Mouse (Mus musculus): ENCODE measurements around the gene Ccer2. TPM values are rescaled to one million over a fixed set of nuclear protein-coding genes. Genes with fewer than 3 reads are reported as not detected.
A peak's percentile ranks its signal among the peaks of the same experiment; 100 is the strongest.

Ccer2 gene
- polyA plus RNA-seq, 1 experiment = 0.16 TPM

DNA sequence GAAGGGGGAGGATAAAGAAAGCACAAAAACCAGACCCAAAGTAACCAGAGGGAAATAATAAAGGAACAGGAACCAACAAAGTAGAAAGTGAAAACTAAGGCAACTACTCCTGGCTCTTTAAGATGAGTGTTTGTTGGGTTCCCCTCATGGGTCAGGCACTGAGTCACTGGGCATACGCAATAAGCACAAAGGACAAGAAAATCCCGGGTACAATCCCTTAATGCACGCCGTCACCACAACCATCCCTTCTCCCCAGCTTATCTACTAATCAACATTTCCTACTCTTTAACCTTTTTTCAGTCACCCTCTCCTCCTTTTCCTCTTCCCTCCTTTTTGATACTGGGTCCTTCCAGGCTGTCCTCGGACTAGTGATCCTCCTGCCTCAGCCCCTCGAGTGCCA is 9.2 kb downstream of the Ccer2 start:
- no peak for DNase-seq
- peaks cover 11% of the 10 kb centered on the region for H3K36me3 ChIP-seq (ENCODE audit: control insufficient read depth, insufficient read depth, low read length)
- WGBS = 78% methylated on average over 6 of the region's 6 CpGs
- H3K4me3 ChIP-seq (ENCODE audit: control insufficient read depth, insufficient read depth, low read length) = no peak overlapping the region
- no peak overlapping the region for H3K27ac ChIP-seq (ENCODE audit: control insufficient read depth, insufficient read depth, low read length)
- H3K4me1 ChIP-seq (replicated peaks; ENCODE audit: control insufficient read depth, insufficient read depth, low read length) = peaks cover 16% of the 10 kb centered on the region
- no peaks in the 10 kb centered on the region for H3K27me3 ChIP-seq (ENCODE audit: control insufficient read depth, insufficient read depth, low read length)
- TF ChIP-seq CTCF (IDR thresholded peaks at IDR 0.05; ENCODE audit: borderline replicate concordance, control insufficient read depth, extremely low read depth, insufficient read depth, low read length, poor library complexity) (no peak), POLR2A (IDR thresholded peaks at IDR 0.05; ENCODE audit: control insufficient read depth, extremely low read depth, insufficient read depth, low read length, poor library complexity) (no peak)

DNA sequence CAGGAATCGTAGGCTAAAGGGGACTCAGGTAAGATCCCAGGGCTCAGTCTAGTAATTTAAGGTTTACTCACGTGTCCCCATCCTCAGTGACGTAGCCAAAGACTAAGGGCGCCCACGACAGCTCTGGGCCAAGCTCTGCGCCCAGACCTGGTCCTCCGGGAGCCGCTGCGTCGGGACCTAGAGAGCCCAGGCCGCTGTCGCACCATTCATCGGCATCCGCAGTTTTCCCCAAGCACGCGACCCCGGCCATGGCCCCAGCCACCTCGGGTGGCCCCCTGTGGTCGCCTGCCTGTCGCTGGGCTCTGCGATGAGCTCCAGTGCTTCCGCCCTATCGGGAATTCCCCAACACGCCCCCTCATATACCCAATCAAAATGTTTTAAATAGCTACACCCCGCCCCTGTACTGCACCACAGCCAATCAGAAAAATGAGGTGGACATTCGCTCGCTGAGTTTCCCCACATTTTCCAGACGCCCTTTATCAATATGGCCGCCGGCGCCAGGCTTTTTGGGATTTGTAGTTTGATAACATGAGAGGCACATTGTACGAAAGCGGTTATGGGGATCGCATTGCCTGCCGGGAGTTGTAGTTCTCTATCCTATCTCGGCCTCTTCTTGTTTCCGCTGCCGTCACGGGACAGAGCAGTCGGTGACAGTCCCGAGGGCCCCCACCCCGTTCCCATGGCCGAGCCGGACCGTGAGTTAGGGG is 10.4 kb downstream of the Ccer2 start, which contains the start of gene Sirt2:
Sirt2 (plus strand) TSS at position 563 of the 707 bp plus-strand sequence.
- peaks cover 5% of the 10 kb centered on the region for H3K36me3 ChIP-seq (ENCODE audit: control insufficient read depth, insufficient read depth, low read length)
- peaks cover 16% of the 10 kb centered on the region for H3K4me1 ChIP-seq (replicated peaks; ENCODE audit: control insufficient read depth, insufficient read depth, low read length)
- no peaks in the 10 kb centered on the region for H3K27me3 ChIP-seq (ENCODE audit: control insufficient read depth, insufficient read depth, low read length)
- peak; percentile 96 for DNase-seq
- 0% methylated on average over 45 of the region's 45 CpGs for WGBS
- no peak within 1 kb of the TSS for H3K27ac ChIP-seq (ENCODE audit: control insufficient read depth, insufficient read depth, low read length)
- peak within 1 kb of the TSS; percentile 74 for H3K4me3 ChIP-seq (ENCODE audit: control insufficient read depth, insufficient read depth, low read length)
- no peak for TF ChIP-seq POLR2A (IDR thresholded peaks at IDR 0.05; ENCODE audit: control insufficient read depth, extremely low read depth, insufficient read depth, low read length, poor library complexity)
- no peak for TF ChIP-seq CTCF (IDR thresholded peaks at IDR 0.05; ENCODE audit: borderline replicate concordance, control insufficient read depth, extremely low read depth, insufficient read depth, low read length, poor library complexity)

DNA sequence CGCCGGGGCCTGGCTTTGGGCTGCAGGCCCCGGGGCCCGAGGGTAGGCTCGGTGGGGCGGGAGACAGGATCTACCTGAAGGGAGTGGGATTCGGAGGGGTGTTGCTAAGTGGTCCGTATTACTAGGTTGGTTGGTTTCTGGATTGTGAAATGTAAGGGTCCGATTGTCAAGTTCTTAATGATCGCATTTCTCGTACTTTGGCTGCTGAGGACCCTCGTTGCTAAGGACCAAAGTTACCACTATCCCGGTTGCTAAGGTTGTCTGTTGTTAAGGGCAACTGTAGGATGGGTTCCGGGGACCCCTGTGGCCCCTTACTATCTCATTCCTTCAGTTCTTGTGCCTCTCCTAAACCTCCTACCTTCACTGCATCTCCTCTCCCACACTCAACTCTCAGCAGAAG is 10.9 kb downstream of the Ccer2 start:
- DNase-seq = no peak
- no peak overlapping the region for H3K27ac ChIP-seq (ENCODE audit: control insufficient read depth, insufficient read depth, low read length)
- 7% methylated on average over 14 of the region's 14 CpGs for WGBS
- no peaks in the 10 kb centered on the region for H3K36me3 ChIP-seq (ENCODE audit: control insufficient read depth, insufficient read depth, low read length)
- no peak for TF ChIP-seq POLR2A (IDR thresholded peaks at IDR 0.05; ENCODE audit: control insufficient read depth, extremely low read depth, insufficient read depth, low read length, poor library complexity)
- TF ChIP-seq CTCF (IDR thresholded peaks at IDR 0.05; ENCODE audit: borderline replicate concordance, control insufficient read depth, extremely low read depth, insufficient read depth, low read length, poor library complexity) = no peak
- peak overlapping the region; percentile 35 for H3K4me3 ChIP-seq (ENCODE audit: control insufficient read depth, insufficient read depth, low read length)
- no peaks in the 10 kb centered on the region for H3K27me3 ChIP-seq (ENCODE audit: control insufficient read depth, insufficient read depth, low read length)
- H3K4me1 ChIP-seq (replicated peaks; ENCODE audit: control insufficient read depth, insufficient read depth, low read length) = peaks cover 16% of the 10 kb centered on the region

DNA sequence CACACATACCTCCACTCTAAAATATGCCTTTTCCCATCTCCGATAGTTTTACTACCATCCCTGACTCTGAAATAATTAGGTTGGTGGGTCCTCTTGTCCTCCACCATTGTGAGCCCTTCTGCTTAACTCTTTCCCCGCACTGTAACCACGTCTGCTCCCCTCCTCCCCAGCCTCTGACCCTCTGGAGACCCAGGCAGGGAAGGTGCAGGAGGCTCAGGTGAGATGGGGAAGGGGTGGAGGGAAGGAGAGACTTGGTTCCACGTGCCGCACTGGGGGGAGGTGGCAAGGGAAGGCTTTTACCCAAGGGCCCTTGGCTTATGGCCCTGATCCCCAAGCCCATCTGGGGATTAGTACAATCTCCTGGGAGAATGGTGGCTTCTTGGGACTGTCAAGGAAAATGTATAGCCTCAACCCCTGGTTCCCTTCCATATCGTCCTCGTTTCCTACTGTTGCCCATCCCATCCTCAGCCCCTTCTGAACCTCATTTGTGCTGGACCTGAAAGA is 11.5 kb downstream of the Ccer2 start, which contains the start of gene Nfkbib:
Nfkbib (minus strand) TSS at position 51 of the 504 bp plus-strand sequence.
- Histone ChIP-seq H3K36me3 (ENCODE audit: control insufficient read depth, insufficient read depth, low read length) (no peaks in the 10 kb centered on the region), H3K27ac (ENCODE audit: control insufficient read depth, insufficient read depth, low read length) (no peak within 1 kb of the TSS), H3K4me3 (ENCODE audit: control insufficient read depth, insufficient read depth, low read length) (peak within 1 kb of the TSS; percentile 74), H3K4me1 (replicated peaks; ENCODE audit: control insufficient read depth, insufficient read depth, low read length) (peaks cover 16% of the 10 kb centered on the region), H3K27me3 (ENCODE audit: control insufficient read depth, insufficient read depth, low read length) (no peaks in the 10 kb centered on the region)
- TF ChIP-seq CTCF (IDR thresholded peaks at IDR 0.05; ENCODE audit: borderline replicate concordance, control insufficient read depth, extremely low read depth, insufficient read depth, low read length, poor library complexity) = no peak
- TF ChIP-seq POLR2A (IDR thresholded peaks at IDR 0.05; ENCODE audit: control insufficient read depth, extremely low read depth, insufficient read depth, low read length, poor library complexity) = no peak
- 79% methylated on average over 7 of the region's 7 CpGs for WGBS
- DNase-seq = no peak

DNA sequence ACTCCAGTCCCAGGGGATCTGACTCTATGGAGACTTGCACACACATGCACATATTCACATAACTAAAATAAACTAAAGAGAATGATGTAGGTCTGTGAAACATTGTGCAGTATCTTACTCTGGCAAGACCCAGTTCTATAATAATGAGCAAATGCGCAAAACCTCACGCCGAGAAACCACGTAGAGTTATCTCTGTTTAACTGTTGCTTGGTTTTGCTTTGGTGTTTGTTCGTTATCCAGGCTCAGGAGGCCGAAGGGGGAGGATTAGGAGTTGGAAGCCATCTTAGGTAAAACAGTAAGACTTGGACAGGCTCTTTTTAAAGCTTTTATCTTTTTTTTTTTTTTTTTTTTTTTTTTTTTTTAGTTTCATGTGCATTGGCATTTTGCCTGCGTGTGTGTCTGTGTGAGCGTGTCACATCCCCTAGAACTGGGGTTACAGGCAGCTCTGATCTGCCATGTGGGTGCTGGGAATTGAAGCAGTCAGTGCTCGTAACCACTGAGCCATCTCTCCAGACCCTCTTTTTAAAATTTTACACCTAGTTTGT is 13.5 kb downstream of the Ccer2 start:
- no peak overlapping the region for H3K4me3 ChIP-seq (ENCODE audit: control insufficient read depth, insufficient read depth, low read length)
- TF ChIP-seq CTCF (IDR thresholded peaks at IDR 0.05; ENCODE audit: borderline replicate concordance, control insufficient read depth, extremely low read depth, insufficient read depth, low read length, poor library complexity) (no peak), POLR2A (IDR thresholded peaks at IDR 0.05; ENCODE audit: control insufficient read depth, extremely low read depth, insufficient read depth, low read length, poor library complexity) (no peak)
- no peak overlapping the region for H3K27ac ChIP-seq (ENCODE audit: control insufficient read depth, insufficient read depth, low read length)
- H3K27me3 ChIP-seq (ENCODE audit: control insufficient read depth, insufficient read depth, low read length) = no peaks in the 10 kb centered on the region
- peaks cover 16% of the 10 kb centered on the region for H3K4me1 ChIP-seq (replicated peaks; ENCODE audit: control insufficient read depth, insufficient read depth, low read length)
- WGBS = 84% methylated on average over 9 of the region's 9 CpGs
- no peak for DNase-seq
- H3K36me3 ChIP-seq (ENCODE audit: control insufficient read depth, insufficient read depth, low read length) = no peaks in the 10 kb centered on the region

DNA sequence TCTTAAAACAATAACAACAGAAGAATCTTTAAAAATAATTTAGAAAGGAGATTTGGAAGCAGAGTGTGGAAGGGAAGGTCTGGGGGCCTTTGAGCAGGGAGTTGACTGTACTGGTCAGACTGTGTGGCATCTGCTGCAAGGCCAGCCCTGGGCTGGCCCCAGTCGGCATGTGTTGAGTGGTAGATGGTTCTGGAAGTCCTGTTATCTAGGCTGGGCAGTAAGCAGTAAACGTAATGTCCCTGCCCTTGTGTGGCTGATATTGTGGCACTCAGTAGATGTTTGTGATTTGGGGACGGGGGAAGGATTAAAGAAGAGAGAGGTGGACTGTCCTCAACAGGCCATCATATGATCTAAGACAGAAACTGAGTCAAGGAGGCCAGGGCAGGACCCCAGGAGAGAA is 14.3 kb downstream of the Ccer2 start:
- no peak for TF ChIP-seq CTCF (IDR thresholded peaks at IDR 0.05; ENCODE audit: borderline replicate concordance, control insufficient read depth, extremely low read depth, insufficient read depth, low read length, poor library complexity)
- TF ChIP-seq POLR2A (IDR thresholded peaks at IDR 0.05; ENCODE audit: control insufficient read depth, extremely low read depth, insufficient read depth, low read length, poor library complexity) = no peak
- Histone ChIP-seq H3K27ac (ENCODE audit: control insufficient read depth, insufficient read depth, low read length) (no peak overlapping the region), H3K4me1 (replicated peaks; ENCODE audit: control insufficient read depth, insufficient read depth, low read length) (peaks cover 14% of the 10 kb centered on the region), H3K36me3 (ENCODE audit: control insufficient read depth, insufficient read depth, low read length) (no peaks in the 10 kb centered on the region), H3K27me3 (ENCODE audit: control insufficient read depth, insufficient read depth, low read length) (no peaks in the 10 kb centered on the region), H3K4me3 (ENCODE audit: control insufficient read depth, insufficient read depth, low read length) (no peak overlapping the region)
- 96% methylated on average over 3 of the region's 3 CpGs for WGBS
- no peak for DNase-seq
